Mouse (Mus musculus) embryonic facial prominence, embryonic 10.5 days (tissue): ENCODE results near the gene Nck2. TPM values are rescaled to one million over a fixed set of nuclear protein-coding genes. Genes with fewer than 3 reads are reported as not detected.

ENCODE experiments used
- DNase-seq: peaks from one replicate; pipeline ENCODE4 v3.0.0-alpha.2; 2017; ENCODE audit warnings: low spot score
- H3K27ac ChIP-seq: fragments of 300-500 bp; sonication (generic); replicated peaks from 2 replicates; pipeline ENCODE4 v1.5.1; 2016; ENCODE audit warnings: mild to moderate bottlenecking
- H3K27me3 ChIP-seq: fragments of 300-500 bp; sonication (generic); replicated peaks from 2 replicates; pipeline ENCODE4 v1.6.1; 2016; ENCODE audit warnings: low read depth, mild to moderate bottlenecking; ENCODE audit not compliant: poor library complexity, severe bottlenecking
- H3K36me3 ChIP-seq: fragments of 300-500 bp; sonication (generic); replicated peaks from 2 replicates; pipeline ENCODE4 v1.6.1; 2016; ENCODE audit warnings: mild to moderate bottlenecking, moderate library complexity
- H3K4me1 ChIP-seq: fragments of 300-500 bp; sonication (generic); 2 replicates; pipeline ENCODE4 v1.6.1; 2016
- H3K4me3 ChIP-seq: fragments of 300-500 bp; sonication (generic); 2 replicates; pipeline ENCODE4 v1.5.1; 2016; ENCODE audit warnings: mild to moderate bottlenecking, moderate library complexity
- H3K9me3 ChIP-seq: fragments of 300-500 bp; sonication (generic); 2 replicates; pipeline ENCODE4 v1.6.1; 2016; ENCODE audit warnings: mild to moderate bottlenecking
- WGBS: fragments of 180-500 bp; shearing (Covaris S2); methylation state at CpG from one replicate; pipeline ENCODE4 v1.1.7; 2016; 5-methylcytosine and 5-hydroxymethylcytosine counted together
- polyA plus RNA-seq: library from polyadenylated mRNA; unstranded; fragments of >200 nt; fragmentation: Nextera tagmentation; extraction: Ambion mirVana; gene quantifications from 2 replicates; pipeline ENCODE4 v1.2.1, GENCODE M21; 2016

The Nck2 gene
- polyA plus RNA-seq, 1 experiment from 2014 or later, result 52.5 TPM

- WGBS, result 93% methylated on average over 5 of the region's 5 CpGs
- peaks cover 21% of the 10 kb centered on the region for H3K4me1 ChIP-seq
Observed at GRCm38 (mm10) chr1:43559043-43559692, 114.8 kb downstream of the Nck2 start.

GRCm38 (mm10) chr1:43561085-43561484 is 116.7 kb downstream of the Nck2 start:
- Histone ChIP-seq H3K27ac (no peak overlapping the region), H3K4me3 (no peak overlapping the region), H3K27me3 (no peaks in the 10 kb centered on the region), H3K9me3 (no peaks in the 10 kb centered on the region), H3K4me1 (peaks cover 2% of the 10 kb centered on the region; the same call in 1 of the 2 replicates), H3K36me3 (peaks cover 64% of the 10 kb centered on the region)
- DNase-seq, result no peak
- WGBS, result 86% methylated on average over 3 of the region's 3 CpGs

More at GRCm38 (mm10) chr1:43559043-43559692, 114.8 kb downstream of the Nck2 start:
- peaks cover 69% of the 10 kb centered on the region for H3K36me3 ChIP-seq
- H3K9me3 ChIP-seq, result no peaks in the 10 kb centered on the region
- H3K4me3 ChIP-seq, result no peak overlapping the region
- no peak overlapping the region for H3K27ac ChIP-seq
- no peak for DNase-seq
- no peaks in the 10 kb centered on the region for H3K27me3 ChIP-seq

- Histone ChIP-seq H3K4me3 (no peak overlapping the region), H3K27me3 (no peaks in the 10 kb centered on the region), H3K27ac (no peak overlapping the region), H3K4me1 (peaks cover 6% of the 10 kb centered on the region; the same call in 1 of the 2 replicates), H3K36me3 (peaks cover 61% of the 10 kb centered on the region), H3K9me3 (no peaks in the 10 kb centered on the region)
- 87% methylated on average over 13 of the region's 13 CpGs for WGBS
- DNase-seq, result no peak
Observed at GRCm38 (mm10) chr1:43562002-43562666, 117.8 kb downstream of the Nck2 start.

GRCm38 (mm10) chr1:43565260-43565659 is 120.9 kb downstream of the Nck2 start:
- no peak overlapping the region for H3K4me3 ChIP-seq
- H3K4me1 ChIP-seq, result peaks cover 10% of the 10 kb centered on the region; the same call in 1 of the 2 replicates
- WGBS, result 87% methylated on average over 4 of the region's 4 CpGs
- no peaks in the 10 kb centered on the region for H3K9me3 ChIP-seq
- no peak overlapping the region for H3K27ac ChIP-seq
- no peaks in the 10 kb centered on the region for H3K27me3 ChIP-seq
- DNase-seq, result peak; percentile 4
- H3K36me3 ChIP-seq, result peaks cover 62% of the 10 kb centered on the region

- no peak overlapping the region for H3K27ac ChIP-seq
- H3K27me3 ChIP-seq, result no peaks in the 10 kb centered on the region
- H3K4me1 ChIP-seq, result peaks cover 10% of the 10 kb centered on the region; the same call in 1 of the 2 replicates
- 85% methylated on average over 8 of the region's 8 CpGs for WGBS
- H3K4me3 ChIP-seq, result no peak overlapping the region
- peak; percentile 7 for DNase-seq
- H3K36me3 ChIP-seq, result peaks cover 68% of the 10 kb centered on the region
- H3K9me3 ChIP-seq, result no peaks in the 10 kb centered on the region
Observed at GRCm38 (mm10) chr1:43566677-43567377, 122.4 kb downstream of the Nck2 start.

GRCm38 (mm10) chr1:43568824-43569223 is 124.4 kb downstream of the Nck2 start:
- Histone ChIP-seq H3K27me3 (no peaks in the 10 kb centered on the region), H3K4me3 (no peak overlapping the region), H3K36me3 (peaks cover 59% of the 10 kb centered on the region), H3K4me1 (peaks cover 10% of the 10 kb centered on the region; the same call in 1 of the 2 replicates), H3K27ac (no peak overlapping the region; the same call in 1 of the 2 replicates), H3K9me3 (no peaks in the 10 kb centered on the region)
- 73% methylated on average over 10 of the region's 10 CpGs for WGBS
- DNase-seq, result peak; percentile 19

- no peak overlapping the region for H3K4me3 ChIP-seq
- H3K27ac ChIP-seq, result no peak overlapping the region
- no peaks in the 10 kb centered on the region for H3K27me3 ChIP-seq
- no peak for DNase-seq
- no peaks in the 10 kb centered on the region for H3K9me3 ChIP-seq
- H3K36me3 ChIP-seq, result peaks cover 45% of the 10 kb centered on the region
- peaks cover 10% of the 10 kb centered on the region; the same call in 1 of the 2 replicates for H3K4me1 ChIP-seq
- WGBS, result 89% methylated on average over 4 of the region's 4 CpGs
Observed at GRCm38 (mm10) chr1:43571105-43571504, 126.7 kb downstream of the Nck2 start.

GRCm38 (mm10) chr1:43574793-43575304 is 130.5 kb downstream of the Nck2 start:
- H3K27ac ChIP-seq, result no peak overlapping the region
- H3K4me1 ChIP-seq, result no peaks in the 10 kb centered on the region
- DNase-seq, result no peak
- no peak overlapping the region for H3K4me3 ChIP-seq
- peaks cover 17% of the 10 kb centered on the region for H3K36me3 ChIP-seq
- 90% methylated on average over 3 of the region's 3 CpGs for WGBS
- no peaks in the 10 kb centered on the region for H3K9me3 ChIP-seq
- H3K27me3 ChIP-seq, result no peaks in the 10 kb centered on the region

- no peak for DNase-seq
- Histone ChIP-seq H3K9me3 (no peaks in the 10 kb centered on the region), H3K4me3 (no peak overlapping the region), H3K27me3 (no peaks in the 10 kb centered on the region), H3K36me3 (0 out of 2 replicates have a peak, but pooled peaks cover under 1% of the 10 kb centered on the region), H3K4me1 (no peaks in the 10 kb centered on the region), H3K27ac (no peak overlapping the region)
- WGBS, result 89% methylated on average over 3 of the region's 3 CpGs
Observed at GRCm38 (mm10) chr1:43577371-43577770, 133.0 kb downstream of the Nck2 start.

GRCm38 (mm10) chr1:43583564-43583963 is 139.2 kb downstream of the Nck2 start:
- Histone ChIP-seq H3K27ac (no peak overlapping the region), H3K27me3 (no peaks in the 10 kb centered on the region), H3K36me3 (no peaks in the 10 kb centered on the region), H3K4me1 (no peaks in the 10 kb centered on the region), H3K4me3 (no peak overlapping the region), H3K9me3 (no peaks in the 10 kb centered on the region)
- no peak for DNase-seq
- WGBS, result 33% methylated on average over 1 of the region's 1 CpGs

GRCm38 (mm10) chr1:43589001-43589400 is 144.6 kb downstream of the Nck2 start:
- no peak for DNase-seq
- 92% methylated on average over 1 of the region's 1 CpGs for WGBS
- Histone ChIP-seq H3K9me3 (no peaks in the 10 kb centered on the region), H3K27ac (no peak overlapping the region), H3K4me1 (peaks cover 8% of the 10 kb centered on the region; the same call in 1 of the 2 replicates), H3K36me3 (no peaks in the 10 kb centered on the region), H3K4me3 (no peak overlapping the region), H3K27me3 (no peaks in the 10 kb centered on the region)

- Histone ChIP-seq H3K27me3 (no peaks in the 10 kb centered on the region), H3K9me3 (no peaks in the 10 kb centered on the region), H3K4me1 (peaks cover 9% of the 10 kb centered on the region), H3K27ac (no peak overlapping the region), H3K4me3 (no peak overlapping the region), H3K36me3 (no peaks in the 10 kb centered on the region)
- no peak for DNase-seq
- 58% methylated on average over 2 of the region's 2 CpGs for WGBS
Observed at GRCm38 (mm10) chr1:43589910-43590309, 145.5 kb downstream of the Nck2 start.
